11 mouse cellular contexts compared by ENCODE assay signal in the genomic region with DNA sequence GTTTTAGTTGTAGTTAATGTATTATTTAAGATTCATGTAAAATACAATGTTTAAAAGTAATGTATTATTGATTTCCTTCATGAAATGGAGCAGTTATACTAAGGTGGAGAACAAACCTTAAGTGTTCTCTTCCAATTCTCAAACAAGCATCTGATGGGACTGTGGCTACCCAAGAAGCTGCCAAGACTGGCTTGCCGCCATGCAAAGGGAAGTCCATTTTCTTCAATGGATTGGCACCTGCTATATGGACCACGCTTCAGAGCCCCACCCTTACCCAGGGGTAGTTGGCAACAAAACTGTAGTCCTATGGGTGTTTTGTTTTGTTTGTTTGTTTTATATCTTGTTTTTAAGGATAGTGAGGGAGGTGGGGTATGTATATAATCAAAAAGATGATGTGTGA.
"Had no signal": no experiment of that assay in that cellular context is flagged by ENCODE, and none has a peak within 500 bp of the region (broad histone marks: within the 10 kb centered on the region; RNA-seq: fewer than 3 reads in every experiment).

No protein-coding gene starts in this region.

- DNase-seq: liver; liver, embryonic 13.5 days; liver, postnatal 0 days; lung, adult 18-20 months; lung, adult 2 months; lung, embryonic 14.5 days; lung, postnatal 10 days; lung, postnatal 14 days; lung, postnatal 36 days; lung, postnatal 4 days; midbrain, embryonic 14.5 days had no signal
